Mouse (Mus musculus): Measurements from ENCODE around the gene Tcte1. TPM values are rescaled to one million over a fixed set of nuclear protein-coding genes. Genes with fewer than 3 reads are reported as not detected.

The Tcte1 gene
- polyA plus RNA-seq, 1 experiment, result 3.7 TPM

DNA sequence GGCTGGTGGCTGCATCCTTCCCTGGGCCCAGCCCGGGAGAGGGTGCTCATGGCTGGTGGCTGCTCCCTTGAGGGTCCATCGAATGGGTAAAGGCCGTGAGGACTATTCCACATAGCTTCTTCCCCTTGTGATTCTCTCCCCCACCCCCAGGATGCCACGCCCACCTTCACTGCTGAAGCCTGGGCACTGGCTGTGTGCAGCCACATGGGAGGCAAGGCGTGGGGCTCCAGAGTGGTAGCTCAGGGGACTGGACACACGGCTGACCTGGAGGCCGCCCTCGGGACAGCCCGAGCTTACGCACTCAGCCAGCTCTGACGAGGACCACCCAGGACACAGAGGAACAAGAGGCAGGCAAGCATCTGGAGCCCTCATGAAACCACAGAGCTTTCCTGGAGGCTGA is 3.1 kb upstream of the Tcte1 start:
- no peak for TF ChIP-seq CTCF (IDR thresholded peaks at IDR 0.05; ENCODE audit: extremely low read depth, insufficient read depth, low read length)
- TF ChIP-seq POLR2A (IDR thresholded peaks at IDR 0.05; ENCODE audit: extremely low read depth, insufficient read depth, low read length), result no peak
- H3K27ac ChIP-seq (ENCODE audit: insufficient read depth, low read length), result no peak overlapping the region
- peaks cover 2% of the 10 kb centered on the region; the same call in 1 of the 2 replicates for H3K4me1 ChIP-seq (ENCODE audit: control insufficient read depth, insufficient read depth, low read length)
- no peak overlapping the region for H3K4me3 ChIP-seq (ENCODE audit: insufficient read depth, low read length)

DNA sequence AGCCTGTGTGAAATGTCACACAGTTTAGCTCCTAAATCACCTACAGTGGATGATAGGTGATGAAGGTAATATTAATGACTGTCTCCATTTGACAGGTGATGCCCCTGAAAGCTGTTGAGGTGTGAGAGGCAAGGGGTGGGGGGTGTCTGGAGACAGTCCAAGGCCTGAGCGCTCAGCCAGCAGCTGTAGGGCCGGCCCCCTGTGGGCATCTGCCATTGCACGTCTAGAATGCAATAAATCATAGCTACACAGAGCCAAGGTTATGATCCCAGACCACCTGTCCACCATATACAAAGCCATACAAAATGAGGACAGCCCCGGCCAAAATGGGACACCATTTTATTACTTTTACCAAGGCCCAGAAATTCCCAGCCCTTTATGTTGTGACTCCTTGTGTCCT is 1.7 kb downstream of the Tcte1 start:
- no peak overlapping the region for H3K27ac ChIP-seq (ENCODE audit: insufficient read depth, low read length)
- H3K4me1 ChIP-seq (ENCODE audit: control insufficient read depth, insufficient read depth, low read length), result peaks cover 2% of the 10 kb centered on the region; the same call in 1 of the 2 replicates
- TF ChIP-seq CTCF (IDR thresholded peaks at IDR 0.05; ENCODE audit: extremely low read depth, insufficient read depth, low read length), result no peak
- no peak for TF ChIP-seq POLR2A (IDR thresholded peaks at IDR 0.05; ENCODE audit: extremely low read depth, insufficient read depth, low read length)
- no peak overlapping the region for H3K4me3 ChIP-seq (ENCODE audit: insufficient read depth, low read length)

DNA sequence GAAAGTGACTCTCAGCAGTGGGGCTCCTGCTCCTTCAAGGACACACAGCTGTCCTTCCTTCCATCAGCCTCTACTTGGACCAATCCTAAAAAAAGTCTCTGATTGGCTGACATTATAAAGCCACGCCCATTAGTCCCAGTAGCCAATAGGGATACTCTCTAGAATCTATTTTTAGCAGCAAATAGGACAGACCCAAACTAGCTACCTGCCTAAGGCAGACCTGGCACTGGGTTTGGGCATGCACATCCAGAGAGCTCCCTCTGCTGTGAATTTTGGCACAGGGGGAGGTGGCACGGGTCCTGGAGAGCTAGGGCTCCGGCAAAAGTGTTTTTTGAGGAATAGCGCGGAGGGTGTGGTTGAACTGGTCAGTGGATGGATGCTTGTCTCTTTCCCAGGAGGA is 3.3 kb downstream of the Tcte1 start:
- Histone ChIP-seq H3K4me1 (ENCODE audit: control insufficient read depth, insufficient read depth, low read length) (peaks cover 2% of the 10 kb centered on the region; the same call in 1 of the 2 replicates), H3K4me3 (ENCODE audit: insufficient read depth, low read length) (no peak overlapping the region), H3K27ac (ENCODE audit: insufficient read depth, low read length) (no peak overlapping the region)
- TF ChIP-seq POLR2A (IDR thresholded peaks at IDR 0.05; ENCODE audit: extremely low read depth, insufficient read depth, low read length) (no peak), CTCF (IDR thresholded peaks at IDR 0.05; ENCODE audit: extremely low read depth, insufficient read depth, low read length) (no peak)

DNA sequence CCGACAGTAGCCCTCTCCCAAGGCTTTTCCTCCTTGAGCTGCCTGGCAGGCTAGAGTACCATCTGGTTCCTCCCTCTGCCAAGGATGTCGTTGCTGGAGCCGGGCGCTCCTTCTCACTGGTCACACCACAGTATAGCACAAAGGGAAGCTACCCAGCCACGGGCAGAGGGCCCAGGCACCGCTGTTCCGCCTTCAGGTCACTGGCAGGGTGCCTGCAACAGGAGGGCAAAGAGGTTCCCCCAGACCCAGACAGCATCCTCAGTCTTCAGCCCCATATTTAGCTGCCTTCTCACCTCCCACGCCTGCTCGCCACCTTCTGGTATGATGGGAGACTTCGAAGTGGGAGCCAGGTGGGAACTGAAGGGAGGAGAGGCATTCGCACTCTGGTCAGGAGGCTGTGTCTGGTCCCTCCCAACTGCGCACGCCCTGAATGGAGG is 7.1 kb downstream of the Tcte1 start:
- no peaks in the 10 kb centered on the region for H3K4me1 ChIP-seq (ENCODE audit: control insufficient read depth, insufficient read depth, low read length)
- TF ChIP-seq POLR2A (IDR thresholded peaks at IDR 0.05; ENCODE audit: extremely low read depth, insufficient read depth, low read length), result no peak
- TF ChIP-seq CTCF (IDR thresholded peaks at IDR 0.05; ENCODE audit: extremely low read depth, insufficient read depth, low read length), result no peak
- no peak overlapping the region for H3K4me3 ChIP-seq (ENCODE audit: insufficient read depth, low read length)
- no peak overlapping the region for H3K27ac ChIP-seq (ENCODE audit: insufficient read depth, low read length)

DNA sequence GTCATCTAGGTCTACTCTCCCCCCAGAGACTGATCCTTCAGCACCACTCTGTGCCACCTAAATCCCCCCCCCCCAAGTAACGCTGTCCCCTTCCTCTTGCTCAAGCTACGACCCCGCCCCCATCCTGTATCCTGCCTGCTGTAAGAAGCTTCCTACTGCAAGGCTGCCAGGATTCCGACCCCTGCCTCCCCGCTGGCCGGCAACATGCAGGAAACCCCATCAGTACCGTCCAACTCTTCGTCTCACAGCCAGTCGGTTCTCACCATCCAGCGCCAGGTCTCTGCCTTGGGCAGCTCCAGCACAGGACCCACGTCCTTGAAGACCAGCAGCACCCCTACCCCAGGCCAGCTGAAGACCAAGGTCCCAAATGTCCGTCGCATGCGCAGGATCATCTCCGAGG is 9.7 kb downstream of the Tcte1 start:
- Histone ChIP-seq H3K4me1 (ENCODE audit: control insufficient read depth, insufficient read depth, low read length) (no peaks in the 10 kb centered on the region; the same call in 1 of the 2 replicates), H3K4me3 (ENCODE audit: insufficient read depth, low read length) (no peak overlapping the region), H3K27ac (ENCODE audit: insufficient read depth, low read length) (no peak overlapping the region)
- TF ChIP-seq CTCF (IDR thresholded peaks at IDR 0.05; ENCODE audit: extremely low read depth, insufficient read depth, low read length) (no peak), POLR2A (IDR thresholded peaks at IDR 0.05; ENCODE audit: extremely low read depth, insufficient read depth, low read length) (no peak)

DNA sequence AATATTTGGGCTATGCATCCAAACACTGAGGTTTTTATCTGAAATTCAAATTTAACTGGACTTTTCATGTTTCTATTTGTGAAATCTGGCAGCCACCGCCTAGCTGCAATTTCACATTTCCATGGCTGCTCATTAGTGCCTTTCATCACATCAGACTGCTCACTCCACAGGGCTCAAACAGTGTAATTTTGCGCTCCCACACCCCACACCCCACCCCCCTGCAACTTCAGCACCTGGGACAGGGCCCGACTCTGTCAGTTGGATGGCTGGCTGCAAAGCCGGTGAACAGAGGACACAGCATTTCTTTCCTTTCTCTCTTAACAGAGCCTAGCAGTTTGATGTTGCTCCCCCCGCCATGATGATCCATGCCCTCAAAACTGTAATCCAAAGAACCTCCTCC is 13.0 kb downstream of the Tcte1 start:
- H3K27ac ChIP-seq (ENCODE audit: insufficient read depth, low read length), result no peak overlapping the region
- peaks cover 3% of the 10 kb centered on the region; the same call in 1 of the 2 replicates for H3K4me1 ChIP-seq (ENCODE audit: control insufficient read depth, insufficient read depth, low read length)
- no peak overlapping the region for H3K4me3 ChIP-seq (ENCODE audit: insufficient read depth, low read length)
- no peak for TF ChIP-seq CTCF (IDR thresholded peaks at IDR 0.05; ENCODE audit: extremely low read depth, insufficient read depth, low read length)
- TF ChIP-seq POLR2A (IDR thresholded peaks at IDR 0.05; ENCODE audit: extremely low read depth, insufficient read depth, low read length), result no peak

DNA sequence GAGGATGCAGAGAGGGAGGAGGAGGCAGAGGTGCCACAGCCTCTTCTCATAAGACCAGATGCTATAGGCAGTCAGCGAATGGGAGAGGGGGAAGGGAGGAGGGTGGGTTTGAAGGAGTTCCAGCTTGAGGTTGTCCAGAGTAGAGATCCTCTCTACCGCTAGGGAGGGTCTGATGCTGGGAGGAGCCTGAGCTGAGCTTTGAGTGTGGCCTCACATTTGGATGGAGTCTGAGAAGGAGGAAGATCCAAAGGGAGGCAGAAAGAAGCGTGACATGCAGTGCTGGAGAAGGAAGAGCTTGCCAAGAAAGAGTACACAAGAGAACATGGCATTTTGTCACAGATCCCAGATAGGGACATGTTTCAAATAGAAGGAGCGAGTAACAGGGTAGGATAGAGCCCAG is 15.2 kb downstream of the Tcte1 start:
- Histone ChIP-seq H3K27ac (ENCODE audit: insufficient read depth, low read length) (no peak overlapping the region), H3K4me1 (ENCODE audit: control insufficient read depth, insufficient read depth, low read length) (peaks cover 9% of the 10 kb centered on the region; the same call in 1 of the 2 replicates), H3K4me3 (ENCODE audit: insufficient read depth, low read length) (no peak overlapping the region)
- TF ChIP-seq CTCF (IDR thresholded peaks at IDR 0.05; ENCODE audit: extremely low read depth, insufficient read depth, low read length) (no peak), POLR2A (IDR thresholded peaks at IDR 0.05; ENCODE audit: extremely low read depth, insufficient read depth, low read length) (no peak)

DNA sequence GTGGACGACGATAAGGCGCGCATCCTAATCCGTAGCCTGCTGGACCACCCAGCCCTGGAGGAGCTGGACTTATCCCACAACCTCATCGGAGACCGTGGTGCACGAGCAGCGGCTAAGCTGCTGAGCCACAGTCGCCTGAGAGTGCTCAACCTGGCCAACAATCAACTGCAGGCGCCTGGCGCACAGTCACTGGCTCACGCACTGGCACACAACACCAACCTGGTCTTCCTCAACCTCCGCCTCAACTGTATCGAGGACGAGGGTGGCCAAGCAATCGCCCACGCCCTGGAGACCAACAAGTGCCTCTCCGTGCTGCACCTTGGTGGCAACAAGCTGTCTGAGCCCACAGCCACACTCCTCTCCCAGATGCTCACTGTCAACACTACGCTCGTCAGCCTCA is 16.4 kb downstream of the Tcte1 start:
- TF ChIP-seq CTCF (IDR thresholded peaks at IDR 0.05; ENCODE audit: extremely low read depth, insufficient read depth, low read length) (no peak), POLR2A (IDR thresholded peaks at IDR 0.05; ENCODE audit: extremely low read depth, insufficient read depth, low read length) (no peak)
- Histone ChIP-seq H3K27ac (ENCODE audit: insufficient read depth, low read length) (peak overlapping the region; percentile 14; the same call in 1 of the 2 replicates), H3K4me1 (ENCODE audit: control insufficient read depth, insufficient read depth, low read length) (peaks cover 11% of the 10 kb centered on the region)

DNA sequence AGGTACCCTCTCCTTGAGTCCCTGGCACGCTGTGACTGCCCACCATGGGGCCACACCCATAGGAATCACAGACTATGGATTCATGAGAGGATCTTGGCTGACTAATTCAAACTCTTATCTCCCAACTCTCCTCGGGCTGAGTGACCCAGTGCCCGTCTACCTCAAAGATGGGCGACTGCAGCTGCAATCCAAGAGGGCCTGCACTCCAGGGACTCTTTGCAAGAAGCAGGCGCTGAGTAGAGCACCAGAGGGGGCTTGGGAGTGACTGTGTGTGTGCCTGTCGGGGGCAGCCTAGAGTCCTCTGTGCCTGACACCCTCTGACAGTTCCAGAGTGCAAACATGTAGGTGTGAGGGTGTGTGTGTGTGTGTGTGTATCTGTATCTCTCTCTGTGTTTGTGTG is 18.9 kb downstream of the Tcte1 start:
- Histone ChIP-seq H3K27ac (ENCODE audit: insufficient read depth, low read length) (no peak overlapping the region; the same call in 1 of the 2 replicates), H3K4me3 (ENCODE audit: insufficient read depth, low read length) (no peak overlapping the region), H3K4me1 (ENCODE audit: control insufficient read depth, insufficient read depth, low read length) (peaks cover 11% of the 10 kb centered on the region)
- TF ChIP-seq POLR2A (IDR thresholded peaks at IDR 0.05; ENCODE audit: extremely low read depth, insufficient read depth, low read length), result no peak
- no peak for TF ChIP-seq CTCF (IDR thresholded peaks at IDR 0.05; ENCODE audit: extremely low read depth, insufficient read depth, low read length)

More for the DNA sequence above, 16.4 kb downstream of the Tcte1 start:
- H3K4me3 ChIP-seq (ENCODE audit: insufficient read depth, low read length), result no peak overlapping the region

DNA sequence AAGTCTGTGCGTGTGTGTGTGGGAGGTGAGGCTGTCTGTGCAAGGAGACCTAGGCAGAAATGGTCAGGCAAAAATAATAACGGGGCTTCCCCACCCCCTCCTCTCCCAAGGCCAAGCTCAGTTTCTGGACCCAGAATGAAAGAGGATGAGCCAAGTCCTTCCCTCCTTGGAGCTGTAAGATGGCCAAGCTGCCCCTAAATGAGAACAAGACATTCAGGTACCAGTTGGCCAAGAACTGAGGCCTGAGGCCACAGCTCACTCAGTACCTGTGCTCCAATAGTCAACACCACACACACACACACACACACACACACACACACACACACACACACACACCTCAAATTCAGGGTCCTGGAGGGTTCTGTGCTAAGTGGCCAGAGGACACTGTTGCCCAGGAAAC is 19.5 kb downstream of the Tcte1 start:
- H3K4me3 ChIP-seq (ENCODE audit: insufficient read depth, low read length), result no peak overlapping the region
- H3K4me1 ChIP-seq (ENCODE audit: control insufficient read depth, insufficient read depth, low read length), result peaks cover 11% of the 10 kb centered on the region
- peak overlapping the region; percentile 32; the same call in 1 of the 2 replicates for H3K27ac ChIP-seq (ENCODE audit: insufficient read depth, low read length)
- TF ChIP-seq POLR2A (IDR thresholded peaks at IDR 0.05; ENCODE audit: extremely low read depth, insufficient read depth, low read length), result no peak
- TF ChIP-seq CTCF (IDR thresholded peaks at IDR 0.05; ENCODE audit: extremely low read depth, insufficient read depth, low read length), result no peak

All from cortical plate, adult 2 months (tissue).